Mouse (Mus musculus) layer of hippocampus, adult 8-10 months (tissue): ENCODE measurements around the gene Macrod2. TPM values are rescaled to one million over a fixed set of nuclear protein-coding genes. Genes with fewer than 3 reads are reported as not detected.

Source experiments
- DNase-seq, 2 experiments: peaks; one replicate each; pipeline ENCODE4 v3.0.0; 2022; ENCODE audit warnings: low spot score in 2 of 2
- total RNA-seq, 4 experiments: library from RNA; stranded (reverse); gene quantifications; 2 replicates each; pipeline ENCODE4 v1.2.4; 2022

Macrod2 gene
- total RNA-seq, 4 experiments from 2014 or later: 48.3 to 54.4 (median 52.3) TPM

- DNase-seq: no peak
Observed at GRCm38 (mm10) chr2:140570874-140571273, 175.8 kb downstream of the Macrod2 start.

- no peak for DNase-seq
Observed at GRCm38 (mm10) chr2:140592537-140593261, 197.6 kb downstream of the Macrod2 start.

- no peak for DNase-seq
Observed at GRCm38 (mm10) chr2:140596906-140597305, 201.8 kb downstream of the Macrod2 start.

DNA sequence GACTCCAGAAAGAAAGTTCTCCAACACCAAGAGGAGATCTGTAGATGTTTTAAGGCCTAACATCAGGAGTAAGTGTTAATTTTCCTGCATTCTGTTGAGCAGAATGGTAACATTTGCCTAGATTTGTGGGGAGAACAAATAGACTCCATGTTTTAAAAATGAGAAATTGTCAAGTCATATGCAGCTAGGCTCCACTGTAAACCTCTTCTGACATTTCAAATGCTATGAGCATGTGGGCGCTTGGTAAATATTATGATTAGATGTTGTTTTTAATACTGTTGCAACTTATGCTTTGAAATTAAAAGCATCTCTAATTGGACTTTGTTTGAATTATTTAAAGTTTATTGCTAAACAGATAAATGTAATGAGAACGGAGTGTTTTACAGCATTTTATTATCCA is 220.3 kb downstream of the Macrod2 start:
- no peak for DNase-seq

DNA sequence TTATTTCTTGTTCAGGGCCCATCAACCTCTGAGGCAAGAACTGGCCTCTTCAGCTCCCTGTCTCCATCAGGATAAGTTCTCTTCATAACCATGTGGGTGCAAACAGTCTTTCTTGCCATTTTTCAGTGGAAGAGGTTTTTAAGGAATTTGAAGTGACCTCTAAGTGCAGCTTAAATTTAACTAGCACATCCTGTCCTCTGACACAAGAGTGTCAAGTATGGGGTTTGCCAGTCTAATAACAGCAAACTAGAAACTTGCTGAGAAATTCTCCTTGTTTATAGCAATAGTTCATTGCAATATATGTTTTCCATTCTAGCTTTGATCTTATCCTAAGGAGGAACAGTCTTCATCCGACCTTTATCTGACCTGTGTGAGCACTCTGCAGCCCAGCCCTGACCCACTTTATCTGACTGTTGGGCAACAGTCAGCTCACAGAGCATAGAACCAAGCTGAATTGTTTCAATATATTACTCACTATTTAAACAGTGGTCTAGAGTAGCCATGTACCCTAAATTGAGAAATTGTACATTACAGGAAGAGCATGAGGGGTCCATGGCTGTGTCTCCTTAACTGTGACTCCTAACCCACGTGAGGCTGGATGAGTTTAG is 226.7 kb downstream of the Macrod2 start:
- no peak for DNase-seq

- no peak for DNase-seq
Observed at GRCm38 (mm10) chr2:140653481-140653880, 258.4 kb downstream of the Macrod2 start.

- DNase-seq: no peak
Observed at GRCm38 (mm10) chr2:140653978-140654377, 258.9 kb downstream of the Macrod2 start.

- DNase-seq: no peak
Observed at GRCm38 (mm10) chr2:140662673-140663072, 267.6 kb downstream of the Macrod2 start.

GRCm38 (mm10) chr2:140664381-140664780 is 269.3 kb downstream of the Macrod2 start:
- DNase-seq: no peak

DNA sequence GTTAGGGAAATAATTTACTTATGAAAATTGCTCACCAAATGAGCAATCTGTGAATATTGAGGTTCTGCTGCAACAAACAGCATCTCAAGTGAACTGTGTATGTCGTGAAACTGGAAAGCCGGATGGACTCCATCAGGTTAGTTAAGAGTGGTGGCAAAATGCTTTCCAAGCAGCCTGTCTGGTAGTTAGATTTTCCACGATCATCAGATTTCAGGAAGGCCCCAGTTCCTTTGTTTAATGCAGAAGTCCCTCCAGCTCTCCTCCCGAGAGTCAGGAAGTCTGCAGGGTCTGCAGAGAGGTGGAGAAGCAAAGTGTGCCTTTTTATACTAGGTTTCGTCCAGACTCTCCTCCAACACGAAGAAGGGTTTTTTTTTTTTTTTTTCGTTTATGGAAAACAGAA is 271.7 kb downstream of the Macrod2 start:
- no peak for DNase-seq

DNA sequence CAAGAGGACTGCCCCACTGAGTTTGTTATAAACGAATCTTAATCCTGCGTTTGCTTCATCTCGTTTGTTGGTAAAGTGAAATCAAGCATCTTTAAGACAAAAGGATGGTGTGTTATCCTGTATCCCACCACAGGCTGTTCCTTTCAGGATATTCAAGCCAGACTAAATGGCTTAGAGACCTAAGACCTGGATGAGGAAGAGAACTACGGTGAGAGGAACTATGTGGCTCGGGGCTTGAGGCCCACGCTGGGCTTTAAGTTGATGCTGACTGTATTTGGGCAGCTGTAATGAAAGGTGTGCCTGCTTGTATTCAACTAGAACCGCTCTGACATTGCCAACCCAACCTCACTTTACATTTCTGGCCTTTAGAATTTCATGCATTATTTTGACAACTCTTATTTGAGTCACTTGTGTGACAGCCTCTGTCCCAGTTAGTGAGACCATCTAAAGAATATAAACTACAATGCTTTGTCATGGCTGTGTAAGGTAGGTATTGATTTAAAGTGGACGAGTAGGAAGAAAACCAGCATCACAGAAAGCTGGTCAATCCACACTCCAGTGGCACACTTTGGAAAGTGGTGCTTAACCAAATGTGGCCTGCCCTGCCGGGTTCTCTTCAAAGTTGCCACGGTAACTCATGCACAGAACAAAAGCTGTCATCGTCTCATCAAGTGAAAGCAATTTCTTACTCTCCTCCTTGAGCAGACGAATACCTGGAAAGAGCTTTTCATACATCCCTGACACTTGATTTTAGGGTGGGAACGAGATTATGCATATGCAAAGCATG is 272.3 kb downstream of the Macrod2 start:
- DNase-seq: no peak

GRCm38 (mm10) chr2:140668311-140668710 is 273.2 kb downstream of the Macrod2 start:
- peak; percentile 78 to 82 for DNase-seq

- no peak for DNase-seq
Observed at GRCm38 (mm10) chr2:140669081-140669480, 274.0 kb downstream of the Macrod2 start.

DNA sequence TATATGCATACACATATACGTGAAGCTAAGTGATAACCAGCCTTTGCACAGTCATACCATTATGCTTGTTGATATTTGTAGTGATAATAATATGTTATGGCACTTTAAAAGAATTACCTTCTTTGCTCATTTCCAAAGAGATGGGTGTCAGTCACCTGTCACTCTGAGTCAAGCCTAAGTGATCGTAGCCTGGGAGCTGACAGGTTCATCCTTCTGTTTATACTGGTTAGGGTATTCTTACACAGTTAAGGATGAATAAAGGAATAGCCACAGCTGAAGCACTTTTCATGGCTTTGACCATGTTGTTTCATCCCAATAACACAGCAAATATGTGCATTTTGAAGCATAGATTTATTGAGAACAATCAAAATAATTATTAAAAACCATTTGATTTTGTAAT is 274.7 kb downstream of the Macrod2 start:
- DNase-seq: no peak

DNA sequence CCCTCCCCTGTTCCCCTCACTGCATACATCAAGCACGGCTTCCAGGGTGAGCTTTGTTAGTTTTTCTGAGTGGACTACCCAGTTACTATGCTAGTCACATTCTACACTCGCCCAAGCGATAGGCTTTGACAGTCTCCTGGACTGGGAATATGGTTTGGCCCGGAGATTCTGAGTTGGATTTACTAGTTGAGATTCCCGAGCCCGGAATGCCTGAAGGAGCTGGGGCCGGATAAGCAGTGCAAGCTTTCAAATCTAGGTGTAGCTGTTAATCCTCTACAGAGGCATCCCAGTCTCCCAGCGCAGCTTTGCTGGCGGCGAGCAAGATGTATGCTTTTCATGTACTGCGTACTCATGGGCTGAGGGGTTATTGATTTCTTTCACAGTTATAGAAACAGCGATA is 275.3 kb downstream of the Macrod2 start:
- peak; percentile 49 to 56 for DNase-seq

GRCm38 (mm10) chr2:140670963-140671702 is 276.0 kb downstream of the Macrod2 start, which contains the start of gene Flrt3:
Flrt3 (minus strand) TSS chr2:140671469.
- peak; percentile 95 to 96 for DNase-seq

- DNase-seq: no peak
Observed at GRCm38 (mm10) chr2:140673466-140673865, 278.4 kb downstream of the Macrod2 start.

DNA sequence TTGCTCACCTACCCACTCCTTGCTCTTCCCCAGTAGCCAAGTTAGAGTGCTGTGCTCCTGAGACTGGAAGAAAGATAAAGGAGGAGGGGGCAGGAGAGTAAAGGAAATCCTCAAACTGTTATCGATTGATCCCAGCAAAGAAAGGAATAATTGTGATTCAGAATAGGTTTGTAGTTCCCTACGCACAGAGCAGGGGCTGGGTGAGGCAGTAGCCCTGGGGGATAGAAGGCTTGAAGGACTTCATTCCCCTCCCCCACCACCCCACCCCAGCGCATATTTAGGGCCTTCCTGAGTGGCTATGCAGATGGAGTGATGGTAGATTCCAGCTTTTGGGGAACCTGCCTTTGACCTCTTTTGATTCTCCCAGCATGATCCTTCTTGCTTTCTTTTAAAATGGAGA is 281.6 kb downstream of the Macrod2 start:
- no peak for DNase-seq

- no peak for DNase-seq
Observed at GRCm38 (mm10) chr2:140690906-140691305, 295.8 kb downstream of the Macrod2 start.

DNA sequence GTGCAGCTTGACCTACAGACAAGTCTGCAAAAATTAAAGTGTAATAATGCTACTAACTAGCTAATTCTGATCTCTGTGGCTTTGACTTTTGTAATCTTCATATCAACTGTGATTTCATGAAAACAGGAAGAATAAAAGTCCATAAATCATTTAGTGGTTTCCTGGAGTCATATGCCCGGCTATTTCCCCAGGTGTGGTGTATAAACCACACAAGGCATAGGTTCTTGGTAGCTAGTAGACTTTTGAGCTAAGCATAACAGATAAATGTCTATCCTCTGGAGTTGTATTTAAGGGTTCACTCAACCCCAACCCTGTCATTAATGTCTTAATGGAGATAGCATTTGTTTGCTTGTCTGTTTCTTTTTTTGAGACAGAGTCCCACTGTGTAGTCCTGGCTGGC is 296.3 kb downstream of the Macrod2 start:
- DNase-seq: no peak

- DNase-seq: no peak
Observed at GRCm38 (mm10) chr2:140692461-140692860, 297.4 kb downstream of the Macrod2 start.

- DNase-seq: no peak
Observed at GRCm38 (mm10) chr2:140693845-140694244, 298.7 kb downstream of the Macrod2 start.
